Mouse (Mus musculus): ENCODE data around the gene Git2. TPM values are rescaled to one million over a fixed set of nuclear protein-coding genes. Genes with fewer than 3 reads are reported as not detected.

The Git2 gene
- polyA plus RNA-seq, 1 experiment from 2014 or later: 40.1 TPM

DNA sequence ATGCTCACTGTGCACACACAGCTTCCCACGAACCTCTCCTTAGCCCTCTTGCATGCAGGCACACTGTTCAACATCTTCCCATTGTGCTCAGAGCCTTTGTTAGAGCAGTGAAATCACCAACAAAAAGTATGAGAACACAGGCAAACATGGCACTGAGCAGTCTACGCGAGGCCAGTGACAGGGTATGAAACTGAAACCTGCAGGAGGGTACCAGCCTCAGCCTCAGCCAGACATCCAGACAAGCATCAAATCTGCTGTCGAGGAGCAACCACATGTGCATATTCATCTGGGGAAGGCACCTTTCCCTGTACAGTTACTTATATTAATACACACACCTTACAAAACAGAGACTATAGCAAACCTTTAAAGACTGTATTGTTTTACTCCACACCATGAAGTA, 28.4 kb downstream of the Git2 start:
- H3K9me3 ChIP-seq (ENCODE audit: control insufficient read depth, low read length): no peaks in the 10 kb centered on the region
- no peaks in the 10 kb centered on the region for H3K27me3 ChIP-seq (replicated peaks; ENCODE audit: control insufficient read depth, insufficient read depth, low read length)
- no peak overlapping the region for H3K4me2 ChIP-seq (ENCODE audit: low read depth, low read length)
- H3K36me3 ChIP-seq (ENCODE audit: control insufficient read depth, insufficient read depth, low read length): peaks cover 89% of the 10 kb centered on the region
- no peak overlapping the region for H3K4me3 ChIP-seq (ENCODE audit: low read depth, low read length)
- no peak overlapping the region for H3K9ac ChIP-seq (ENCODE audit: low read depth, low read length)
- no peak for DNase-seq (ENCODE audit: low spot score)
- 95% methylated on average over 4 of the region's 4 CpGs for WGBS
- ATAC-seq (ENCODE audit: low read depth): no peak
- H3K27ac ChIP-seq (replicated peaks; ENCODE audit: low read depth, low read length): no peak overlapping the region
- H3K4me1 ChIP-seq (ENCODE audit: control insufficient read depth, insufficient read depth, low read length): no peaks in the 10 kb centered on the region

DNA sequence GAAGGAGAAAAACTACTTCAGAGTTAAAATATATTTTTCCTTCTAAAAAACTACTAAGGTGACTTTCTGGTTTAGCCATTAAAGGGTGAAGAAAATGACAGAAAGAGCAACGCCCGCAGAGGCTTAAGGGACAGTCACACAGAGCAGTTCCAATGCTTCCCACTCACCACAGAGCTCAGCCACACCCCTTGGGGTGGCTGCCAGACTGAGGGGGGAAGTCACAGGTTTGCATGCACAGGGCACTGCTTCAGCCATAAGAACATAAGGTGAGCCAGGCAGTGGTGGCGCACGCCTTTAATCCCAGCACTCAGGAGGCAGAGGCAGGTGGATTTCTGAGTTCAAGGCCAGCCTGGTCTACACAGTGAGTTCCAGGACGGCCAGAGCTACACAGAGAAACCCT, 29.7 kb downstream of the Git2 start:
- Histone ChIP-seq H3K27ac (replicated peaks; ENCODE audit: low read depth, low read length) (no peak overlapping the region), H3K36me3 (ENCODE audit: control insufficient read depth, insufficient read depth, low read length) (peaks cover 94% of the 10 kb centered on the region), H3K4me3 (ENCODE audit: low read depth, low read length) (no peak overlapping the region), H3K27me3 (replicated peaks; ENCODE audit: control insufficient read depth, insufficient read depth, low read length) (no peaks in the 10 kb centered on the region), H3K9me3 (ENCODE audit: control insufficient read depth, low read length) (no peaks in the 10 kb centered on the region), H3K9ac (ENCODE audit: low read depth, low read length) (no peak overlapping the region), H3K4me1 (ENCODE audit: control insufficient read depth, insufficient read depth, low read length) (no peaks in the 10 kb centered on the region), H3K4me2 (ENCODE audit: low read depth, low read length) (no peak overlapping the region)
- no peak for DNase-seq (ENCODE audit: low spot score)
- ATAC-seq (ENCODE audit: low read depth): no peak
- 91% methylated on average over 5 of the region's 5 CpGs for WGBS

DNA sequence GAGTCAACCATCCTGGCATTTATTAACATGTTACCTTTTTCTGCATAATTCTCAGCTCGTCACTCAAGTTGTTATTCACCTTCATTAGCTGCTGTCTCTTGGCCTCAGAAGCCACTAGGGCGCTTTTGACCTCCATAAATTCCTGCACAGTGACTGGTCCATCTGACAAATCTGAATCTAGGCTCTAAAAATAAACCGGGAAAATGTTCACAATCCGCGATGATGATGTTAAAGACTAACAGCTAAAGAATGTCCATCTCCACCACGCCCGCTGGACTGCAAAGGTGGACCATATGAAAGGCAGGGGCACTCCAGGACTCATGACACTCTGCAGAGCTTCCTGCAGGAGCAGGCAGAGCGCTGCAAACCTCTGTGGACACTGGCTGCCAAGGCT, 31.6 kb downstream of the Git2 start:
- WGBS: 94% methylated on average over 8 of the region's 8 CpGs
- DNase-seq (ENCODE audit: low spot score) (no peak), ATAC-seq (ENCODE audit: low read depth) (no peak)
- Histone ChIP-seq H3K4me3 (ENCODE audit: low read depth, low read length) (no peak overlapping the region), H3K27me3 (replicated peaks; ENCODE audit: control insufficient read depth, insufficient read depth, low read length) (no peaks in the 10 kb centered on the region), H3K9ac (ENCODE audit: low read depth, low read length) (no peak overlapping the region), H3K4me1 (ENCODE audit: control insufficient read depth, insufficient read depth, low read length) (no peaks in the 10 kb centered on the region), H3K36me3 (ENCODE audit: control insufficient read depth, insufficient read depth, low read length) (peaks cover 92% of the 10 kb centered on the region), H3K9me3 (ENCODE audit: control insufficient read depth, low read length) (no peaks in the 10 kb centered on the region), H3K27ac (replicated peaks; ENCODE audit: low read depth, low read length) (no peak overlapping the region), H3K4me2 (ENCODE audit: low read depth, low read length) (no peak overlapping the region)

DNA sequence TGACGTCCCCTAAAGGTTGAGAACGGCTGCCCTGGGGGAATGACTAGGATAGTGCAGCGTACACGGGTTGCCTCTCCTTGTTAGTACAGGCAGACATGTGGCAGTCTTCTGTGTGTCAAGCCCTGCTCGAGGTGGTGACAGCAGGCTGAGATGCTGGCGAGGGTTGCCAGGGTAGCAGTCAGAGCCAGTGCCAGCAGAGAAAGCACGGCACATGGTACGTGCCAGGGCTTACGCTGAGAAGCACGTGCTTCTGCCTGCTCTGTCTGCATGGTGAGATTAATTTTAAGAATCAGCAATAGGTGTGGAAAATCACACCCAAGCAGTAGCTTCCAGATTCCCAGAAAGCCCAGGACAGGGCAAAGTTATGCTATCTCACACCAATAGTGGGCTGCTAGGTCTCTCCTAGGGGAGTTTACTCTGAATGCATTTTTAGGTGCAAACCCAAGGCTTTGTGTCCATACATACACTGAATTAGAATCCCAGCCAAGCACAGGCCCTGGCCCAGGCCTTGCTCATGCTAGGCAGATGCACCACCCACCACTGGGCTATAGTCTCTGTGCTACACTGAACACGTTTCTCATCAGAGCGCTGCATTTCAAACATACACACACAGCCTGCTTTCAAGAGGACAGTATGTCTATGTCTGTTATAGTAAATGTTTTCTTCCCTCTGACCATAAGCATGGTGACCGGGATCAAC, 32.2 kb downstream of the Git2 start:
- WGBS: 85% methylated on average over 13 of the region's 13 CpGs
- peaks cover 92% of the 10 kb centered on the region for H3K36me3 ChIP-seq (ENCODE audit: control insufficient read depth, insufficient read depth, low read length)
- no peak overlapping the region for H3K4me2 ChIP-seq (ENCODE audit: low read depth, low read length)
- ATAC-seq (ENCODE audit: low read depth) (0 out of 2 replicates have a peak, but pooled peaks have one; percentile 5), DNase-seq (ENCODE audit: low spot score) (no peak)
- no peak overlapping the region for H3K9ac ChIP-seq (ENCODE audit: low read depth, low read length)
- no peak overlapping the region for H3K27ac ChIP-seq (replicated peaks; ENCODE audit: low read depth, low read length)
- no peaks in the 10 kb centered on the region for H3K27me3 ChIP-seq (replicated peaks; ENCODE audit: control insufficient read depth, insufficient read depth, low read length)
- H3K9me3 ChIP-seq (ENCODE audit: control insufficient read depth, low read length): no peaks in the 10 kb centered on the region
- H3K4me1 ChIP-seq (ENCODE audit: control insufficient read depth, insufficient read depth, low read length): no peaks in the 10 kb centered on the region
- no peak overlapping the region for H3K4me3 ChIP-seq (ENCODE audit: low read depth, low read length)

DNA sequence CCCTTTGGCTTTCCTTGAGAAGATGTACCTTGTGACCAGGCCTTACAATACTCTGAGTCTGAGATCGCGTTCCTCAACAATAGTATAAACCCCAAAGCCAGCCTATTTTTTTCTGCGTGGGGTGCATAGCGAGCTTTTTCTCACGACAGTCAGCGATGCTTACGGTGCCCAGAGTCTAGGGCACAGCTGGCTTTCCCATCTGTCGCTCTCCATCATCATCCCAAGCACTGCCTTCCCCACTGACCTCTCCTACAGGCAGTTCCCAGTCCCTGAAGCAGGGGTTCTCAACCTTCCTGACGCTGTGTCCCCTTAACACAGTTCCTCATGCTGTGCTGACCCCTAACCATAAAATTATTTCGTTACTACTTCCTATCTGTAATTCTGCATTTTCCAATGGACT, 32.7 kb downstream of the Git2 start:
- ATAC-seq (ENCODE audit: low read depth) (no peak), DNase-seq (ENCODE audit: low spot score) (no peak)
- no peak overlapping the region for H3K9ac ChIP-seq (ENCODE audit: low read depth, low read length)
- H3K9me3 ChIP-seq (ENCODE audit: control insufficient read depth, low read length): no peaks in the 10 kb centered on the region
- H3K4me1 ChIP-seq (ENCODE audit: control insufficient read depth, insufficient read depth, low read length): no peaks in the 10 kb centered on the region
- H3K36me3 ChIP-seq (ENCODE audit: control insufficient read depth, insufficient read depth, low read length): peaks cover 92% of the 10 kb centered on the region
- H3K27ac ChIP-seq (replicated peaks; ENCODE audit: low read depth, low read length): no peak overlapping the region
- no peak overlapping the region for H3K4me3 ChIP-seq (ENCODE audit: low read depth, low read length)
- no peak overlapping the region for H3K4me2 ChIP-seq (ENCODE audit: low read depth, low read length)
- 90% methylated on average over 10 of the region's 10 CpGs for WGBS
- no peaks in the 10 kb centered on the region for H3K27me3 ChIP-seq (replicated peaks; ENCODE audit: control insufficient read depth, insufficient read depth, low read length)

DNA sequence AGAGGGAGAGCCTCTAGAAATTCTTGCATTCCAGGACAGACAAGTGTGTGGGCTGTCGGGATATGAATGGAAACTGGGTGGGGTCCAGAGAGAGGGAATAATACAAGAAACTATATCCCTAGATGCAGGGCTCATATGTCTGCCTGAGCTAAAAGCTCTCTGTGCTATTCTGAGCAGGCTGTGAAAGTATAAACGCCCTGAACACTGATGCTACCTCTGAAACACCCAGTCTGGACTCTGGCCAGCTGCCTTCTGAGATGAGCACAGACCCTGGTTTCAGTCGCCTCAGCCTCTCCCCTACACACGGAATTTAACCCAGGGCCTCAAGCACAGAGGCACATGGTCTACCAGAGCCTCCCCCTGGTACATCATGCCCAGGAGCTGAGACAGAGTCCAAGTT, 34.7 kb downstream of the Git2 start:
- no peak overlapping the region for H3K4me3 ChIP-seq (ENCODE audit: low read depth, low read length)
- H3K9ac ChIP-seq (ENCODE audit: low read depth, low read length): no peak overlapping the region
- no peaks in the 10 kb centered on the region for H3K9me3 ChIP-seq (ENCODE audit: control insufficient read depth, low read length)
- no peak overlapping the region for H3K27ac ChIP-seq (replicated peaks; ENCODE audit: low read depth, low read length)
- H3K4me2 ChIP-seq (ENCODE audit: low read depth, low read length): no peak overlapping the region
- peaks cover 95% of the 10 kb centered on the region for H3K36me3 ChIP-seq (ENCODE audit: control insufficient read depth, insufficient read depth, low read length)
- no peaks in the 10 kb centered on the region for H3K4me1 ChIP-seq (ENCODE audit: control insufficient read depth, insufficient read depth, low read length)
- ATAC-seq (ENCODE audit: low read depth): peak; percentile 71
- DNase-seq (ENCODE audit: low spot score): peak; percentile 75
- H3K27me3 ChIP-seq (replicated peaks; ENCODE audit: control insufficient read depth, insufficient read depth, low read length): no peaks in the 10 kb centered on the region
- WGBS: 57% methylated on average over 4 of the region's 4 CpGs

DNA sequence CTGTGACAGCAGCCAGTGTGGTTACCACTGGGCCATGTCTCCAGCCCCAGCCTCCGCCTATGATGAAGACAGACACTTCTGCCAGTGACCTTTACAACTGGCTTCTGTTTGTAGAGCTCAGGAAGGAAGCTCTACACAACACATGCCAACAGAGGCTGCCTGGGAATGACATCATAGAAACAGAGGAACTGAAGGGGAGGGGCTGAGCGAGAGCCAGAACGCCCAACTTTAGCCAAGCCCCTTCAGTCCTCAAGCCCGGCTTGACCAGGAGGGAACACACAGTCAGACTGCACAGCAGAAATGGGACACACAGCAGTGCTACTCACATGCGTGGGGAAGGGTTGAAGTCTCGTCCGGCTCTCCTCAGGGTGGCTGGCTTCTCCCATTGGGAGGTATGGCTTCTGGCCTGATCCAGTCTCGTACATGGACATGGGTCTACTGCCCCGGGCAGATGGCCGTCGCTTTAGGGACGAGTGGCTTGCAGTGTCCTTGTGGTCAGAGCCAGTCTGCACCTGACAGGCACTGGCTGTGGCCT, 36.5 kb downstream of the Git2 start:
- no peak overlapping the region for H3K9ac ChIP-seq (ENCODE audit: low read depth, low read length)
- H3K36me3 ChIP-seq (ENCODE audit: control insufficient read depth, insufficient read depth, low read length): peaks cover 90% of the 10 kb centered on the region
- DNase-seq (ENCODE audit: low spot score): peak; percentile 45
- H3K27ac ChIP-seq (replicated peaks; ENCODE audit: low read depth, low read length): 0 out of 2 replicates have a peak overlapping the region, but pooled peaks have one; percentile 46
- no peaks in the 10 kb centered on the region for H3K4me1 ChIP-seq (ENCODE audit: control insufficient read depth, insufficient read depth, low read length)
- no peak for ATAC-seq (ENCODE audit: low read depth)
- 83% methylated on average over 10 of the region's 12 CpGs for WGBS
- no peak overlapping the region for H3K4me3 ChIP-seq (ENCODE audit: low read depth, low read length)
- no peaks in the 10 kb centered on the region for H3K9me3 ChIP-seq (ENCODE audit: control insufficient read depth, low read length)
- H3K4me2 ChIP-seq (ENCODE audit: low read depth, low read length): no peak overlapping the region
- H3K27me3 ChIP-seq (replicated peaks; ENCODE audit: control insufficient read depth, insufficient read depth, low read length): no peaks in the 10 kb centered on the region

DNA sequence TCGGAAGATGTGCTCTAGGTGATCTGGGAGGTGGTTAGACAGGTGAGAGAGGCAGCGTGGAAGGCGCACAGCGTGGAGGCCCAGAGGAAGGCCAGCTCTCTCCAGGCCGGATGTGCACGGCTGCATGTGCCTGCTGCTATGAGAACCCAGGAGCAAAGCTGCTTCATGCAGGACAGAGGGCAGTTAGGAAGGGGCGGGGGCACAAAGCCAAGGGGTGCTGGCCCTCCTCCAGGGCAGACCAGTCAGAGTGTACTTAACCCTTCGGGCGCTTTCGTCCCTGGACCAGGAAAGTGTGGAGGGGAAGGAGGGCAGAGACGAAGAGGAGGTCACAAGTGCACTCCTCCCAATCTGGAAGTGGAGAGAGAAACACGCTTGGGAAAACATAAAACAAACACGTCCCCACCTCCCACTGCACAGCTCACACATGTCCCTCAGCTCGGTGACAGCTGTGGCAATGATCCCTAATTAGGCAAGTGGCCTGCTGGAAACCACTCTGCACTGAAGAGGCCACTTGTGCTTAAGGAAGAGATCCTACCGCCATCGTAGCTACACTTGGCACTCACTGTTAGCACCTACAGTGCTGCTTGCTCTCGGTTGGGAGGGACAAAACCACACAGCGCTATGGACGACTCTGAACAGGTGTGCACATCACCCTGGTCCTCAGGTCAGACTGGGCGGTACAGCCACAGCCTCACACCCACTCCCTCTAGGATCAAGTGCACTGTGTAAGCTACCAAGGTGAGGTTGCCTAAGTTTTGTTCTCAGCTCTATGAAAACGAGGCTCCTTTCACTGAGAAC, 38.0 kb downstream of the Git2 start:
- no peak overlapping the region for H3K27ac ChIP-seq (replicated peaks; ENCODE audit: low read depth, low read length)
- no peaks in the 10 kb centered on the region for H3K4me1 ChIP-seq (ENCODE audit: control insufficient read depth, insufficient read depth, low read length)
- no peak for ATAC-seq (ENCODE audit: low read depth)
- H3K4me2 ChIP-seq (ENCODE audit: low read depth, low read length): no peak overlapping the region
- H3K9me3 ChIP-seq (ENCODE audit: control insufficient read depth, low read length): no peaks in the 10 kb centered on the region
- peak; percentile 48 for DNase-seq (ENCODE audit: low spot score)
- H3K36me3 ChIP-seq (ENCODE audit: control insufficient read depth, insufficient read depth, low read length): peaks cover 89% of the 10 kb centered on the region
- H3K27me3 ChIP-seq (replicated peaks; ENCODE audit: control insufficient read depth, insufficient read depth, low read length): no peaks in the 10 kb centered on the region
- H3K9ac ChIP-seq (ENCODE audit: low read depth, low read length): no peak overlapping the region
- WGBS: 82% methylated on average over 21 of the region's 21 CpGs
- H3K4me3 ChIP-seq (ENCODE audit: low read depth, low read length): no peak overlapping the region

Measured in embryonic facial prominence, embryonic 14.5 days (tissue).